Mouse (Mus musculus): ENCODE data around the gene Carm1. TPM values are rescaled to one million over a fixed set of nuclear protein-coding genes. Genes with fewer than 3 reads are reported as not detected.

Gene Carm1
- polyA plus RNA-seq (2017; shearing (Covaris generic)): 10 to 100 TPM; 47.1 to 59.5 TPM

GRCm38 (mm10) chr9:21546789-21547074 is at the start of gene Carm1:
Carm1 (plus strand) TSS chr9:21546894.

GRCm38 (mm10) chr9:21509772-21510688 is 36.7 kb upstream of the Carm1 start, which contains the start of gene Tmed1:
Tmed1 (minus strand) TSS chr9:21510252.

GRCm38 (mm10) chr9:21525937-21526633 is 20.6 kb upstream of the Carm1 start, which contains the start of gene AB124611:
AB124611 (plus strand) TSS chr9:21526176.

GRCm38 (mm10) chr9:21592703-21593121 is 46.0 kb downstream of the Carm1 start, which contains the start of the genes Timm29 and Yipf2:
Timm29 (plus strand) TSS chr9:21592722.
Yipf2 (minus strand) TSS chr9:21592828.

GRCm38 (mm10) chr9:21615617-21616231 is 69.0 kb downstream of the Carm1 start, which contains the start of gene Smarca4:
Smarca4 (plus strand) TSS chr9:21616169.

Other genes starting within 250 kb of the Carm1 start
- 1 to 10 TPM; 2.3 to 3.0 TPM for gene Ap1m2, start 234.6 kb upstream of the Carm1 start, polyA plus RNA-seq (2017; shearing (Covaris generic))
- 100 to 1,000 TPM; 391 to 483 TPM for gene Slc44a2, start 226.2 kb upstream of the Carm1 start, polyA plus RNA-seq (2017; shearing (Covaris generic))
- gene Ilf3, start 179.0 kb upstream of the Carm1 start, polyA plus RNA-seq (2017; shearing (Covaris generic)): 10 to 100 TPM; 50.0 to 61.5 TPM
- gene Qtrt1, start 135.1 kb upstream of the Carm1 start, polyA plus RNA-seq (2017; shearing (Covaris generic)): 10 to 100 TPM; 29.5 to 32.0 TPM
- 100 to 1,000 TPM; 196 to 272 TPM for gene Dnm2, start 122.0 kb upstream of the Carm1 start, polyA plus RNA-seq (2017; shearing (Covaris generic))
- 1 to 10 TPM; 6.2 to 8.7 TPM for gene Tmed1, start 36.6 kb upstream of the Carm1 start, polyA plus RNA-seq (2017; shearing (Covaris generic))
- gene AB124611, start 20.7 kb upstream of the Carm1 start, polyA plus RNA-seq (2017; shearing (Covaris generic)): 10 to 100 TPM; 31.3 to 48.0 TPM
- 10 to 100 TPM; 35.9 to 36.3 TPM for gene Timm29, start 45.8 kb downstream of the Carm1 start, polyA plus RNA-seq (2017; shearing (Covaris generic))
- gene Yipf2, start 45.9 kb downstream of the Carm1 start, polyA plus RNA-seq (2017; shearing (Covaris generic)): 10 to 100 TPM; 24.5 to 25.7 TPM
- 10 to 100 TPM; 60.5 to 61.5 TPM for gene Smarca4, start 69.3 kb downstream of the Carm1 start, polyA plus RNA-seq (2017; shearing (Covaris generic))
- 10 to 100 TPM; 20.3 to 29.5 TPM for gene Ldlr, start 176.6 kb downstream of the Carm1 start, polyA plus RNA-seq (2017; shearing (Covaris generic))
- 1 to 10 TPM; 2.8 to 3.7 TPM for gene Spc24, start 213.4 kb downstream of the Carm1 start, polyA plus RNA-seq (2017; shearing (Covaris generic))